Mouse (Mus musculus): ENCODE measurements around the gene Inhbe. TPM values are rescaled to one million over a fixed set of nuclear protein-coding genes. Genes with fewer than 3 reads are reported as not detected.

Inhbe gene
- total RNA-seq, 1 experiment: 0.22 TPM

DNA sequence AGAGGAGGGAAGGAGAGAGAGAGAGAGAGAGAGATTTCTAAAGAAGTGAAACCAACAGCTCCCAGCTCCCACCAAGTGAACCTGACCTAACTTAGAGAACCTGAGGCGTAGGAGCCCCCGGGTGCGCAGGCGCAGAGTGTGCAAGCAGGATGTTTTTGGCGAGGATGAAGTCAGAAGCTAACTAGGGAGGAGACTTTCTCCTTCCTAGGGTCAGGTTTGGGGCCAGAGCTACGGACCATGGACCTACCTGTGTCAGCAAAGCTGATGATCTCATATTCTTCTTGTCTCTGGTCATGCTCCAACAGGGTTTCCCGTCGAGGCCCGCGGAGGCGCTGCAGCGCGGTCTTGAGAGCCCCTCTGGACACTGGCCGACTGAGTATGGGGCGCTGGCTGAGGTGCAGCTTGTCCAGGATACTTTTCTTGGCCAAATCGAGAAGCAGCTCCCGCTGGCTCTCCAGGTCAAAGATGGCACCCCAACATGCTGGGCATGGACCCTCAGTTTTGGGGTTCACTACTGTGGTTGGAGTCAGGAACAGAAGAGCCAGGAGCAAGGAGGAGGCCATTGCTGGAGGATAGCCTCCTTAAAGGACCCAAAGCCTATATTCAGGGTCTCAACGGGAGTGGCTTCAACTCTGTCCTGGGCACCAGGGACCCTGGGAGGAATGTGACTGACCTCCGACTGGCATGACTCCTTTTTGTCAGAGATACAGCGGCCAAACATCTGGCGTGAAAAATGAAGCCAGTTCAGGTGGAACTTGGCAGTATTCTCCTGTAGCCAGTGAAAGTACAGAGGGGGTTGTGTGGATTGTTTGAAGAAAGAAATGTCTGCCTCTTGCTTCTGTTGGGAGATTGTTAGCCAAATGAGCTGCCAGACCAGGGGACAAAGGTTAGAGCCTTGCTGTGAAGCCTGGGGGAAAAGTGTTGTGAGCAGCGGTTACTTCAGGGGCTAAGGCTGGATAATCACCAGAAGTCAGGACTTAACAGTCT lies 15.9 kb upstream of the Inhbe start, which contains the start of gene Inhbc:
Inhbc (minus strand) TSS at position 598 of the 987 bp plus-strand sequence.
- no peak for DNase-seq (ENCODE audit: low read depth, low spot score)
- H3K9ac ChIP-seq (ENCODE audit: insufficient read depth, low read depth, low read length, poor library complexity, severe bottlenecking): peak within 1 kb of the TSS; percentile 13; the same call in 1 of the 2 replicates
- TF ChIP-seq HCFC1 (IDR thresholded peaks at IDR 0.05; ENCODE audit: borderline replicate concordance, insufficient read depth, low read length) (no peak), MAFK (IDR thresholded peaks at IDR 0.05; ENCODE audit: insufficient read depth, low read depth, low read length) (no peak), ZC3H11A (IDR thresholded peaks at IDR 0.05; ENCODE audit: borderline replicate concordance, low read depth, low read length) (no peak), ZNF384 (IDR thresholded peaks at IDR 0.05; ENCODE audit: low read depth, low read length) (no peak), CHD2 (IDR thresholded peaks at IDR 0.05; ENCODE audit: low read depth, low read length) (no peak)
- H3K4me3 ChIP-seq (ENCODE audit: insufficient read depth in 1 of 2, low read depth in 1 of 2, low read length in 2 of 2, poor library complexity in 1 of 2, severe bottlenecking in 1 of 2): peak within 1 kb of the TSS; percentile 16 to 17; a peak in 3 of 4 replicates
- no peaks in the 10 kb centered on the region for H3K36me3 ChIP-seq (ENCODE audit: control insufficient read depth, insufficient read depth, low read length, poor library complexity, severe bottlenecking)
- no peaks in the 10 kb centered on the region for H3K9me3 ChIP-seq (ENCODE audit: control insufficient read depth, insufficient read depth, low read depth, low read length)
- in situ Hi-C loops (cut with MboI; ENCODE audit: low sequenced_read_pairs in 2 of 2, unreplicated experiment in 2 of 2): no loop called here
- peaks cover 15 to 22% of the 10 kb centered on the region in 2 experiments for H3K4me1 ChIP-seq (ENCODE audit: control insufficient read depth in 2 of 2, insufficient read depth in 2 of 2, low read length in 2 of 2, poor library complexity in 1 of 2)
- no peak within 1 kb of the TSS for H3K27ac ChIP-seq (ENCODE audit: insufficient read depth, low read depth, low read length, poor library complexity, severe bottlenecking)

DNA sequence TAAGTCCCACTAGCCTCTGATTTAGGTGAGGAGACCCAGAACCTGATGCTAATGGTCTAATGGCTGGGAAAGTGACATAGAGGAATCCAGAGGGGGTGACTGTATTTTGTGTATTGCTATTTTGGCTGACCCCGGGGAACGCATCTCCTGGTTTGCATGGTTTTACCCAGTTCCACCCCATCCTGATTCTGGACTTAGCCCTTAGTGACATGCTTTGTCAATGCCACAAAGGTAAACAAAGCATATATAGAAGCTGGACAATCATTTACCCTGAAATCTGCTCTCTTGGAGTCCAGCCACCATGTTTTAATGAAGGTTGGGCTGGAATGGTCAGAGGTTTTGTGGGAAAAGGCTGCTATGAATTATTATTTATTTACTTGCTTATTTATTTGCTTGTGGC lies 14.1 kb upstream of the Inhbe start:
- DNase-seq (ENCODE audit: low read depth, low spot score): no peak
- Histone ChIP-seq H3K9me3 (ENCODE audit: control insufficient read depth, insufficient read depth, low read depth, low read length) (no peaks in the 10 kb centered on the region), H3K27ac (ENCODE audit: insufficient read depth, low read depth, low read length, poor library complexity, severe bottlenecking) (peak overlapping the region; percentile 96; the same call in 1 of the 2 replicates), H3K4me3 (ENCODE audit: insufficient read depth in 1 of 2, low read depth in 1 of 2, low read length in 2 of 2, poor library complexity in 1 of 2, severe bottlenecking in 1 of 2) (no peak overlapping the region), H3K4me1 (ENCODE audit: control insufficient read depth in 2 of 2, insufficient read depth in 2 of 2, low read length in 2 of 2, poor library complexity in 1 of 2) (peaks cover 15 to 22% of the 10 kb centered on the region in 2 experiments), H3K36me3 (ENCODE audit: control insufficient read depth, insufficient read depth, low read length, poor library complexity, severe bottlenecking) (no peaks in the 10 kb centered on the region), H3K9ac (ENCODE audit: insufficient read depth, low read depth, low read length, poor library complexity, severe bottlenecking) (no peak overlapping the region; the same call in 1 of the 2 replicates)
- TF ChIP-seq ZC3H11A (IDR thresholded peaks at IDR 0.05; ENCODE audit: borderline replicate concordance, low read depth, low read length) (no peak), CHD2 (IDR thresholded peaks at IDR 0.05; ENCODE audit: low read depth, low read length) (no peak), HCFC1 (IDR thresholded peaks at IDR 0.05; ENCODE audit: borderline replicate concordance, insufficient read depth, low read length) (no peak), MAFK (IDR thresholded peaks at IDR 0.05; ENCODE audit: insufficient read depth, low read depth, low read length) (no peak), ZNF384 (IDR thresholded peaks at IDR 0.05; ENCODE audit: low read depth, low read length) (no peak)
- in situ Hi-C loops (cut with MboI; ENCODE audit: low sequenced_read_pairs in 2 of 2, unreplicated experiment in 2 of 2): no loop called here

DNA sequence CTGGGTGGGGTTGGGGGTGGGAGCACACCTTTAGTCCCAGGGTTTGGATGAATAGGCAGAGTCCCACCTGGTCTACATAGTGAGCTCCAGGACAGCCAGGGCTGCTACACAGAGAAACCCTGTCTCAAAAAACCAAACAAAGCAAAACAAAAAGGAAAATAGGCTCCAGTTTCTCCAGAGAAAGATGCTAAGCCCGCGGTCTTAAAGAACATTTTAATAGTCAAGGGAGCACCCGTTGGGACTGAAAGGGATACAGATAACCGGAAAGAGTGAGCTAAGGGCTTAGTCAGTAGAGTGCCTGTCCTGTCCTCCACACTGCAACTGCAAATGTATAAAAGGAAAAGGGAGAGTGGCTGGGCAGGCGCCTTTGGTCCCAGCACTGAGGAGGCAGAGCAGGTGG lies 12.9 kb upstream of the Inhbe start:
- H3K9me3 ChIP-seq (ENCODE audit: control insufficient read depth, insufficient read depth, low read depth, low read length): no peaks in the 10 kb centered on the region
- TF ChIP-seq HCFC1 (IDR thresholded peaks at IDR 0.05; ENCODE audit: borderline replicate concordance, insufficient read depth, low read length) (no peak), MAFK (IDR thresholded peaks at IDR 0.05; ENCODE audit: insufficient read depth, low read depth, low read length) (no peak), ZC3H11A (IDR thresholded peaks at IDR 0.05; ENCODE audit: borderline replicate concordance, low read depth, low read length) (no peak), CHD2 (IDR thresholded peaks at IDR 0.05; ENCODE audit: low read depth, low read length) (no peak), ZNF384 (IDR thresholded peaks at IDR 0.05; ENCODE audit: low read depth, low read length) (no peak)
- H3K9ac ChIP-seq (ENCODE audit: insufficient read depth, low read depth, low read length, poor library complexity, severe bottlenecking): no peak overlapping the region
- H3K4me3 ChIP-seq (ENCODE audit: insufficient read depth in 1 of 2, low read depth in 1 of 2, low read length in 2 of 2, poor library complexity in 1 of 2, severe bottlenecking in 1 of 2): peak overlapping the region; percentile 2 to 10; a peak in 1 of 4 replicates
- peaks cover 15 to 22% of the 10 kb centered on the region in 2 experiments for H3K4me1 ChIP-seq (ENCODE audit: control insufficient read depth in 2 of 2, insufficient read depth in 2 of 2, low read length in 2 of 2, poor library complexity in 1 of 2)
- H3K27ac ChIP-seq (ENCODE audit: insufficient read depth, low read depth, low read length, poor library complexity, severe bottlenecking): peak overlapping the region; percentile 97
- H3K36me3 ChIP-seq (ENCODE audit: control insufficient read depth, insufficient read depth, low read length, poor library complexity, severe bottlenecking): no peaks in the 10 kb centered on the region
- in situ Hi-C loops (cut with MboI; ENCODE audit: low sequenced_read_pairs in 2 of 2, unreplicated experiment in 2 of 2): no loop called here
- DNase-seq (ENCODE audit: low read depth, low spot score): peak; percentile 30

DNA sequence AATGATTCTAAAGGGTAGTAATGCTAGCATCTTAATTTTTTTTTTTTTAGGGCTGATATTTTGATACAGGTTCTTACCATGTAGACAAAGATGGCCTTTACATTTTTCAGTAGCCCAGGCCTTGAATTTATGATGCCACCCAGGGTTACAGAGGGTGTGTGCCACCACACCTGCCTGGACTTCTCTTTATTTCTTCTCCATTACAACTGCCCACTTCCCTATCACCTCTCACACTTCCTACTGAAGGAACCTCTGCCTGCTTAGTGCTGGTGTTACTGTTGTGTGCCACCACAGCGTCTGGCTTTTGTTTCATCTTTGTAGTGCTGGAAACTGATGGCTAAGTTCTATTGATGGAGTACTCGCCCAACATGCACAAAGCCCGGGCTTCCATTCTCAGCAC lies 6.5 kb upstream of the Inhbe start:
- in situ Hi-C loops (cut with MboI; ENCODE audit: low sequenced_read_pairs in 2 of 2, unreplicated experiment in 2 of 2): no loop called here
- Histone ChIP-seq H3K9me3 (ENCODE audit: control insufficient read depth, insufficient read depth, low read depth, low read length) (no peaks in the 10 kb centered on the region), H3K4me1 (ENCODE audit: control insufficient read depth in 2 of 2, insufficient read depth in 2 of 2, low read length in 2 of 2, poor library complexity in 1 of 2) (no peaks in the 10 kb centered on the region), H3K4me3 (ENCODE audit: insufficient read depth in 1 of 2, low read depth in 1 of 2, low read length in 2 of 2, poor library complexity in 1 of 2, severe bottlenecking in 1 of 2) (no peak overlapping the region), H3K27ac (ENCODE audit: insufficient read depth, low read depth, low read length, poor library complexity, severe bottlenecking) (no peak overlapping the region), H3K9ac (ENCODE audit: insufficient read depth, low read depth, low read length, poor library complexity, severe bottlenecking) (no peak overlapping the region), H3K36me3 (ENCODE audit: control insufficient read depth, insufficient read depth, low read length, poor library complexity, severe bottlenecking) (no peaks in the 10 kb centered on the region)
- DNase-seq (ENCODE audit: low read depth, low spot score): no peak
- TF ChIP-seq ZNF384 (IDR thresholded peaks at IDR 0.05; ENCODE audit: low read depth, low read length) (no peak), CHD2 (IDR thresholded peaks at IDR 0.05; ENCODE audit: low read depth, low read length) (no peak), ZC3H11A (IDR thresholded peaks at IDR 0.05; ENCODE audit: borderline replicate concordance, low read depth, low read length) (no peak), HCFC1 (IDR thresholded peaks at IDR 0.05; ENCODE audit: borderline replicate concordance, insufficient read depth, low read length) (no peak), MAFK (IDR thresholded peaks at IDR 0.05; ENCODE audit: insufficient read depth, low read depth, low read length) (no peak)
